Mouse (Mus musculus): Measurements from ENCODE around the gene March1. TPM values are rescaled to one million over a fixed set of nuclear protein-coding genes. Genes with fewer than 3 reads are reported as not detected.

The March1 gene
- polyA plus RNA-seq (2014; fragmentation: Nextera tagmentation; extraction: Ambion mirVana) = 0.45 and 0.57 TPM in 2 replicates

DNA sequence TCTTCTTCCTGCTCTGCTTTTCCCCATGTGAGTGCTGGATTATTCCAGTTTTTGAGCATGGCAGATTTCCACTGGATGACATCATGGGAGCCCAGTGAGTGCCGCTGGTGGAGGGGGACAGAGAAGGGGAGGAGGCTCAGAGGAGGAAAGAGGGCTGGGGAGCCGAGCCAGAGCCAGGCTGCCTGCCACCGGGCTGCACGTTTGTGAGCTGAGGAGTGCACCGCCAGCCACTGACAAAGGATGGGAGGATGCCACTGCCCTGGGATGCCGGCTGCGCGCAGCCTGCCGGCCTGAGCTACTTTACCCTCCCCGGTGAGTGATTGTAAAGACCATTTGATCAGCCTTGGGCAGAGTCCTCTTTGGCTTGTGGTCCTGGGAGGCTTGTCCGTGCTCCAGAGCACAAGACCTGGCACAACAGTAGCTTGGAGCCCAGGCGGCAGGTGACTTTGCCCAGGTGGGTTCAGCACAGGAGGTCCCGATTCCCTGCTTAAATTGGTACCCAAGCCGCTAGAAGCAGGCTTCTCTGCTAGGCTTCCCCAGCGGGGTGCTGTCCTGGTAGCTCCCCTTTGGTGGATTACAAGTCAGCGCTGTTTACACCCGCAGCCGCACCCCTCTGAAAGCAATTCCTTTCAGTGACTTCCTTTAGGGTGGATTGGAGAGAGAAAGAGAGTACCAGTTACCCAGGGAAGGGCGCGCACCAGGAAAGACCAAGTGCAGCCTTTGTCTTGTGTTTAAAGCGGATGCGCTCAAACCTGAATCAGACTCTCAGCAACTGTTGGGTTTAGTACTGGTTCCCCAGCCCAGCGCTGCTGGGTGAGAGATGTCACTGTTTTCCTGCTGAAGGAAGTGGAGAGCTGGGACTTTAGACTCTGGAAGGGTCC, at the start of gene March1:
Gene March1 (plus strand): TSS at position 30 of the 881 bp plus-strand sequence.
- H3K36me3 ChIP-seq (ENCODE audit: insufficient read depth) = no peaks in the 10 kb centered on the region
- DNase-seq = peak; percentile 1
- peaks cover 13% of the 10 kb centered on the region for H3K27me3 ChIP-seq (ENCODE audit: insufficient read depth, low read length)
- no peaks in the 10 kb centered on the region for H3K9me3 ChIP-seq (ENCODE audit: low read depth, low read length)
- TF ChIP-seq CTCF (IDR thresholded peaks at IDR 0.05; ENCODE audit: low read depth) = no peak
- no peak within 1 kb of the TSS for H3K4me2 ChIP-seq
- no peak within 1 kb of the TSS for H3K27ac ChIP-seq (ENCODE audit: low read depth)
- no peak within 1 kb of the TSS for H3K9ac ChIP-seq
- H3K4me1 ChIP-seq (ENCODE audit: insufficient read depth) = no peaks in the 10 kb centered on the region
- 2% methylated on average over 23 of the region's 23 CpGs for WGBS
- ATAC-seq (ENCODE audit: insufficient read depth) = no peak
- no peak within 1 kb of the TSS for H3K4me3 ChIP-seq (ENCODE audit: low read depth, low read length)

DNA sequence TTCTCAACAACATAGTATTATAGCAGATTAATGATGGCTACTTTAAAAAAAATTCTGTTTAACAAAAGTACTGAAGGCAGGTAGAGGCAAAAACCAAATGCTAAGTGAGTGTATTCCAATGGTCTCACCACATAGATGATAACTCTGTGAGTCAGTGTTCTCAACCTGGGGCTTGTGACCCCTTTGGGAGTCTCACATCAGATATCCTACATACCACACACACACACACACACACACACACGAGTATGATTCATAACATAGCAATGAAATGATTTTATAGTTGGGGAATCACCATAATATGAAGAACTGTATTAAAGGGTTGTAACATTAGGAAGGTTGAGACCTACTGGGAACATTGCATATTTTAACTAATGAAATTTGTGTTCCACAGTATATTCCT, 30.8 kb upstream of the March1 start:
- Histone ChIP-seq H3K4me2 (no peak overlapping the region), H3K36me3 (ENCODE audit: insufficient read depth) (no peaks in the 10 kb centered on the region), H3K27ac (ENCODE audit: low read depth) (no peak overlapping the region), H3K4me3 (ENCODE audit: low read depth, low read length) (no peak overlapping the region), H3K27me3 (ENCODE audit: insufficient read depth, low read length) (no peaks in the 10 kb centered on the region), H3K9me3 (ENCODE audit: low read depth, low read length) (no peaks in the 10 kb centered on the region), H3K4me1 (ENCODE audit: insufficient read depth) (no peaks in the 10 kb centered on the region), H3K9ac (no peak overlapping the region)
- no peak for TF ChIP-seq CTCF (IDR thresholded peaks at IDR 0.05; ENCODE audit: low read depth)
- DNase-seq = no peak
- ATAC-seq (ENCODE audit: insufficient read depth) = no peak
- 44% methylated on average over 1 of the region's 1 CpGs for WGBS

- Histone ChIP-seq H3K27me3 (ENCODE audit: insufficient read depth, low read length) (no peaks in the 10 kb centered on the region), H3K4me1 (ENCODE audit: insufficient read depth) (no peaks in the 10 kb centered on the region), H3K27ac (ENCODE audit: low read depth) (no peak overlapping the region), H3K9ac (no peak overlapping the region), H3K4me2 (no peak overlapping the region), H3K4me3 (ENCODE audit: low read depth, low read length) (no peak overlapping the region), H3K9me3 (ENCODE audit: low read depth, low read length) (no peaks in the 10 kb centered on the region), H3K36me3 (ENCODE audit: insufficient read depth) (no peaks in the 10 kb centered on the region)
- ATAC-seq (ENCODE audit: insufficient read depth) (no peak), DNase-seq (peak; percentile 82)
- WGBS = 39% methylated on average over 2 of the region's 2 CpGs
- no peak for TF ChIP-seq CTCF (IDR thresholded peaks at IDR 0.05; ENCODE audit: low read depth)
Observed at GRCm38 (mm10) chr8:65603241-65603640, 14.5 kb upstream of the March1 start.

DNA sequence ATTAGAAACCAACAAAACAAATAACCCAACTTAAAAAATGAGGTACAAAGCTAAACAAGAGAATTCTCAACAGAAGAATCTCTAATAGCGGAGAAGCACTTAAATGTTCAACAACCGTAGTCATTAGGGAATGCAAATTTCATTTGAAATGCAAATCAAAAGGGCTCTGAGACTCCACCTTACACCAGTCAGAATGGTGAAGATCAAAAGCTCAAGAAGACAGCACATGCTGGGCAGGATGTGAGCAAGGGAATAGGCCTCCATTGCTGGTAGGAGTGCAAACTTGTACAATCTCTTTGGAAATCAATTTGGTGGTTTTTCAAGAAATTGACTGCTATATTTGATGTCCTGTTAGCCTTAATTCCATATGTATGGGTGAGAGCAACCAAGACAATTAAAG, 8.2 kb upstream of the March1 start:
- no peak for TF ChIP-seq CTCF (IDR thresholded peaks at IDR 0.05; ENCODE audit: low read depth)
- Histone ChIP-seq H3K9me3 (ENCODE audit: low read depth, low read length) (no peaks in the 10 kb centered on the region), H3K27me3 (ENCODE audit: insufficient read depth, low read length) (no peaks in the 10 kb centered on the region), H3K4me3 (ENCODE audit: low read depth, low read length) (no peak overlapping the region), H3K4me2 (no peak overlapping the region), H3K27ac (ENCODE audit: low read depth) (no peak overlapping the region), H3K4me1 (ENCODE audit: insufficient read depth) (no peaks in the 10 kb centered on the region), H3K36me3 (ENCODE audit: insufficient read depth) (no peaks in the 10 kb centered on the region), H3K9ac (no peak overlapping the region)
- no peak for DNase-seq
- ATAC-seq (ENCODE audit: insufficient read depth) = no peak
- whole genome bisulfite sequencing = 68% methylated on average over 2 of the region's 2 CpGs

DNA sequence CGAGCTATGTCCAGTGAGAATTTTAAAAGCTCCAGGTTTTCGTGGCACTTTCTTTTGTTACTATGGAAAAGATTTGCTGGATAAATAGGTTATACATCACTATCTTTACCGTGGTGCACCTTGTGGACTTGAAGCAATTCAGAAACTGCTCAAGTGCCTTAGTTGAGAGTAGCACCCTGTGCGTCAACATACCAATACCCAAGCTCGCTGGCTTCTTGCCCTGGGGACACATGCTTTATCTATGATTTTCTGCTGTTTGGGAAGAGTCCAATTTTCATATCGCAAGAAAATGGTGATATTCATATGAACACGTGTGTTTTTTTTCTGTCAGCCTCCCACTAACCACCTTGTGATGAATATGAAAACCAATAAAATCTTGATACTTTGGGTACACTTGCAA, 1.3 kb downstream of the March1 start:
- DNase-seq = no peak
- Histone ChIP-seq H3K27ac (ENCODE audit: low read depth) (no peak overlapping the region), H3K27me3 (ENCODE audit: insufficient read depth, low read length) (peaks cover 13% of the 10 kb centered on the region), H3K36me3 (ENCODE audit: insufficient read depth) (no peaks in the 10 kb centered on the region), H3K4me2 (no peak overlapping the region), H3K9me3 (ENCODE audit: low read depth, low read length) (no peaks in the 10 kb centered on the region), H3K4me1 (ENCODE audit: insufficient read depth) (no peaks in the 10 kb centered on the region), H3K9ac (no peak overlapping the region), H3K4me3 (ENCODE audit: low read depth, low read length) (no peak overlapping the region)
- 43% methylated on average over 7 of the region's 7 CpGs for WGBS
- ATAC-seq (ENCODE audit: insufficient read depth) = no peak
- no peak for TF ChIP-seq CTCF (IDR thresholded peaks at IDR 0.05; ENCODE audit: low read depth)

- no peak for TF ChIP-seq CTCF (IDR thresholded peaks at IDR 0.05; ENCODE audit: low read depth)
- ATAC-seq (ENCODE audit: insufficient read depth) = no peak
- DNase-seq = no peak
Observed at GRCm38 (mm10) chr8:65644931-65645330, 27.2 kb downstream of the March1 start.

DNA sequence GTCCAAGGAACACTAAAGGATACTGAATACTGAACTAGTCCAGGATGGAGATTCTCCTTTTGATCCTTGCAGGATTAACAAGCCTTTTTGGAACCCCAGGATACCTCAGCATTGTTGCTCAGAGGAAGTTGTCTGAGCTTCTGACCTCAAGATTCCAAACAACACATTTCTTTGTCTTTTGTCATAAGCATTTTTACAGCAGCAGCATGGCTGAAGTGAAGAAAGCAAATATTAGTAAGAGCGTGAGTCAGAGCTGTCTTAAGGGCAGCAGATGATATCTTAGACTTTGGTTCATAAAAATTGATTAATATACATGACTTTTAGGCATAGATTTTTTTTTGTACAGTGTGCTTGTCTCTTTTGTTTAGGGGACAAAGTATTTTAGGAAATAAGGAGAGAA, 27.8 kb downstream of the March1 start:
- no peak overlapping the region for H3K27ac ChIP-seq (ENCODE audit: low read depth)
- H3K4me2 ChIP-seq = no peak overlapping the region
- H3K36me3 ChIP-seq (ENCODE audit: insufficient read depth) = no peaks in the 10 kb centered on the region
- H3K4me3 ChIP-seq (ENCODE audit: low read depth, low read length) = no peak overlapping the region
- no peaks in the 10 kb centered on the region for H3K9me3 ChIP-seq (ENCODE audit: low read depth, low read length)
- H3K9ac ChIP-seq = no peak overlapping the region
- no peak for TF ChIP-seq CTCF (IDR thresholded peaks at IDR 0.05; ENCODE audit: low read depth)
- 77% methylated on average over 1 of the region's 1 CpGs for WGBS
- no peak for DNase-seq
- H3K27me3 ChIP-seq (ENCODE audit: insufficient read depth, low read length) = no peaks in the 10 kb centered on the region
- no peaks in the 10 kb centered on the region for H3K4me1 ChIP-seq (ENCODE audit: insufficient read depth)
- ATAC-seq (ENCODE audit: insufficient read depth) = no peak

More at GRCm38 (mm10) chr8:65644931-65645330, 27.2 kb downstream of the March1 start:
- H3K4me3 ChIP-seq (ENCODE audit: low read depth, low read length) = no peak overlapping the region
- H3K9ac ChIP-seq = no peak overlapping the region
- H3K9me3 ChIP-seq (ENCODE audit: low read depth, low read length) = no peaks in the 10 kb centered on the region
- H3K4me2 ChIP-seq = no peak overlapping the region
- no peak overlapping the region for H3K27ac ChIP-seq (ENCODE audit: low read depth)
- no peaks in the 10 kb centered on the region for H3K36me3 ChIP-seq (ENCODE audit: insufficient read depth)
- no peaks in the 10 kb centered on the region for H3K27me3 ChIP-seq (ENCODE audit: insufficient read depth, low read length)
- no peaks in the 10 kb centered on the region for H3K4me1 ChIP-seq (ENCODE audit: insufficient read depth)
